Mouse (Mus musculus): Measurements from ENCODE around the gene Jph4. TPM values are rescaled to one million over a fixed set of nuclear protein-coding genes. Genes with fewer than 3 reads are reported as not detected.

Jph4 gene
- total and polyA plus RNA-seq, 3 experiments: not detected

- H3K79me2 ChIP-seq (replicated peaks; ENCODE audit: control insufficient read depth, extremely low read depth, insufficient read depth, poor library complexity, severe bottlenecking): no peaks in the 10 kb centered on the region
- H3K9me3 ChIP-seq (replicated peaks; ENCODE audit: low read length): no peaks in the 10 kb centered on the region
- H3K27me3 ChIP-seq (replicated peaks): peaks cover 2% of the 10 kb centered on the region
- dilution Hi-C loops (cut with MboI; ENCODE audit: extremely low pct_ligation_motif_present, extremely low pct_unique_long_range_greater_than_20kb, low sequenced_read_pairs): no loop called here
- peaks cover 10 to 39% of the 10 kb centered on the region in 2 experiments for H3K4me1 ChIP-seq (ENCODE audit: control insufficient read depth in 1 of 2, insufficient read depth in 2 of 2)
- in situ Hi-C loops (cut with MboI; ENCODE audit: low pct_ligation_motif_present, low pct_unique_long_range_greater_than_20kb, low sequenced_read_pairs): no loop called here
- H3K4me2 ChIP-seq (ENCODE audit: insufficient read depth, low read depth, poor library complexity, severe bottlenecking): peak overlapping the region; percentile 78
- peak overlapping the region; percentile 45 for H3K9ac ChIP-seq (ENCODE audit: insufficient read depth, low read depth)
- no peak overlapping the region for H3K27ac ChIP-seq (ENCODE audit: insufficient read depth, low read depth)
- H3K36me3 ChIP-seq (replicated peaks in 1 of 2; ENCODE audit: control insufficient read depth in 1 of 2, insufficient read depth in 1 of 2, low read length in 1 of 2): no peaks in the 10 kb centered on the region
- peak overlapping the region; percentile 51 to 66 (median 55) for H3K4me3 ChIP-seq (replicated peaks in 1 of 3; ENCODE audit: low read depth in 2 of 3, low read length in 2 of 3, poor library complexity in 1 of 3)
- no peak for DNase-seq (ENCODE audit: extremely low read depth)
- TF ChIP-seq ZC3H11A (IDR thresholded peaks at IDR 0.05; ENCODE audit: low read depth, low read length) (no peak), ELF1 (IDR thresholded peaks at IDR 0.05; ENCODE audit: low read depth, low read length) (no peak), TBP (conservative IDR thresholded peaks at IDR 0.05; ENCODE audit: low read depth, low read length) (no peak), SIN3A (IDR thresholded peaks at IDR 0.05; ENCODE audit: low read length) (peak; percentile 25; the same call in 1 of the 2 replicates), POLR2AphosphoS2 (IDR thresholded peaks at IDR 0.05; ENCODE audit: low read depth, low read length) (no peak), E2F4 (IDR thresholded peaks at IDR 0.05; ENCODE audit: insufficient replicate concordance, low read depth, low read length) (no peak), PAX5 (IDR thresholded peaks at IDR 0.05; ENCODE audit: low read length) (no peak)
Measured at GRCm38 (mm10) chr14:55091209-55091865, 25.4 kb downstream of the Jph4 start.

GRCm38 (mm10) chr14:55089199-55089947 lies 27.4 kb downstream of the Jph4 start:
- Histone ChIP-seq H3K9me3 (replicated peaks; ENCODE audit: low read length) (no peaks in the 10 kb centered on the region), H3K36me3 (replicated peaks in 1 of 2; ENCODE audit: control insufficient read depth in 1 of 2, insufficient read depth in 1 of 2, low read length in 1 of 2) (no peaks in the 10 kb centered on the region), H3K27me3 (replicated peaks) (peaks cover 2% of the 10 kb centered on the region), H3K4me1 (ENCODE audit: control insufficient read depth in 1 of 2, insufficient read depth in 2 of 2) (peaks cover 24 to 43% of the 10 kb centered on the region in 2 experiments), H3K27ac (ENCODE audit: insufficient read depth, low read depth) (no peak overlapping the region), H3K9ac (ENCODE audit: insufficient read depth, low read depth) (no peak overlapping the region), H3K79me2 (replicated peaks; ENCODE audit: control insufficient read depth, extremely low read depth, insufficient read depth, poor library complexity, severe bottlenecking) (no peaks in the 10 kb centered on the region), H3K4me2 (ENCODE audit: insufficient read depth, low read depth, poor library complexity, severe bottlenecking) (no peak overlapping the region), H3K4me3 (replicated peaks in 1 of 3; ENCODE audit: low read depth in 2 of 3, low read length in 2 of 3, poor library complexity in 1 of 3) (no peak overlapping the region)
- dilution Hi-C loops (cut with MboI; ENCODE audit: extremely low pct_ligation_motif_present, extremely low pct_unique_long_range_greater_than_20kb, low sequenced_read_pairs): no loop called here
- TF ChIP-seq BHLHE40 (IDR thresholded peaks at IDR 0.05; ENCODE audit: low read depth, low read length) (peak; percentile 88), TCF12 (IDR thresholded peaks at IDR 0.05; ENCODE audit: low read depth, low read length) (no peak), UBTF (IDR thresholded peaks at IDR 0.05; ENCODE audit: low read depth, low read length) (no peak), CHD2 (IDR thresholded peaks at IDR 0.05; ENCODE audit: low read length) (no peak), ETS1 (conservative IDR thresholded peaks at IDR 0.05; ENCODE audit: low read depth, low read length) (peak; percentile 77), MAX (IDR thresholded peaks at IDR 0.05; ENCODE audit: low read length) (no peak), POLR2AphosphoS2 (IDR thresholded peaks at IDR 0.05; ENCODE audit: low read depth, low read length) (no peak), EP300 (IDR thresholded peaks at IDR 0.05; ENCODE audit: low read length) (no peak), PAX5 (IDR thresholded peaks at IDR 0.05; ENCODE audit: low read length) (no peak), MXI1 (IDR thresholded peaks at IDR 0.05; ENCODE audit: low read depth, low read length) (peak; percentile 63), RCOR1 (conservative IDR thresholded peaks at IDR 0.05; ENCODE audit: low read depth, low read length) (no peak), USF1 (IDR thresholded peaks at IDR 0.05; ENCODE audit: low read depth, low read length) (peak; percentile 30), CTCF (conservative IDR thresholded peaks at IDR 0.05 in 1 of 2, IDR thresholded peaks at IDR 0.05 in 1 of 2; ENCODE audit: low read depth in 2 of 2, low read length in 2 of 2) (no peak), IRF4 (IDR thresholded peaks at IDR 0.05; ENCODE audit: low read depth, low read length) (peak; percentile 77), MEF2A (IDR thresholded peaks at IDR 0.05; ENCODE audit: borderline replicate concordance, low read depth, low read length) (peak; percentile 76), GABPA (IDR thresholded peaks at IDR 0.05; ENCODE audit: insufficient replicate concordance, low read depth, low read length) (no peak), KAT2A (IDR thresholded peaks at IDR 0.05; ENCODE audit: insufficient replicate concordance, low read length) (no peak), E2F4 (IDR thresholded peaks at IDR 0.05; ENCODE audit: insufficient replicate concordance, low read depth, low read length) (no peak), TBP (conservative IDR thresholded peaks at IDR 0.05; ENCODE audit: low read depth, low read length) (no peak), ZMIZ1 (IDR thresholded peaks at IDR 0.05; ENCODE audit: low read depth, low read length) (no peak), ZNF384 (IDR thresholded peaks at IDR 0.05; ENCODE audit: low read depth, low read length) (no peak)
- in situ Hi-C loops (cut with MboI; ENCODE audit: low pct_ligation_motif_present, low pct_unique_long_range_greater_than_20kb, low sequenced_read_pairs): no loop called here
- peak; percentile 56 for DNase-seq (ENCODE audit: extremely low read depth)
